Mouse (Mus musculus) ES-Bruce4 (cell line): ENCODE measurements at regions not wholly inside any gene's neighbourhood (a gene's known extent, or its start where the extent isn't known, plus 50 kb on each side); places are given as distances from the start of the nearest gene placed in this dataset.

Experiments used
- H3K27ac ChIP-seq: 2 replicates; pipeline ENCODE4 v1.5.1; 2012; ENCODE audit warnings: low read length, inconsistent platforms; ENCODE audit not compliant: insufficient read depth
- H3K27me3 ChIP-seq: 2 replicates; pipeline ENCODE4 v1.6.1; 2012; ENCODE audit warnings: mild to moderate bottlenecking, low read length, inconsistent platforms; ENCODE audit not compliant: control insufficient read depth, poor library complexity, insufficient read depth, severe bottlenecking
- H3K36me3 ChIP-seq: 2 replicates; pipeline ENCODE4 v1.6.1; 2012; ENCODE audit warnings: inconsistent platforms, mild to moderate bottlenecking, low read length, moderate library complexity; ENCODE audit not compliant: control insufficient read depth, poor library complexity, insufficient read depth, severe bottlenecking
- H3K4me1 ChIP-seq: one replicate; pipeline ENCODE4 v1.8.1; 2011; ENCODE audit warnings: low read length; ENCODE audit not compliant: control insufficient read depth, insufficient read depth
- H3K4me3 ChIP-seq: 2 replicates; pipeline ENCODE4 v1.5.1; 2011; ENCODE audit warnings: low read depth, mild to moderate bottlenecking, low read length
- H3K9ac ChIP-seq: 2 replicates; pipeline ENCODE4 v1.6.1; 2012; ENCODE audit warnings: low read depth, mild to moderate bottlenecking, inconsistent platforms; ENCODE audit not compliant: poor library complexity, severe bottlenecking
- H3K9me3 ChIP-seq: replicated peaks from 2 replicates; pipeline ENCODE4 v1.6.1; 2012; ENCODE audit warnings: mild to moderate bottlenecking, low read length, inconsistent platforms; ENCODE audit not compliant: control insufficient read depth, poor library complexity, insufficient read depth, severe bottlenecking
- CTCF ChIP-seq: IDR thresholded peaks from one replicate; pipeline ENCODE4 v1.8.1; 2011; ENCODE audit warnings: low read depth, low read length
- EP300 ChIP-seq: IDR thresholded peaks from 2 replicates; pipeline ENCODE4 v1.6.1; 2011; ENCODE audit warnings: low read depth, low read length; ENCODE audit not compliant: insufficient read depth
- POLR2A ChIP-seq: IDR thresholded peaks from one replicate; pipeline ENCODE4 v1.8.1; 2011; ENCODE audit warnings: low read length; ENCODE audit not compliant: insufficient read depth

DNA sequence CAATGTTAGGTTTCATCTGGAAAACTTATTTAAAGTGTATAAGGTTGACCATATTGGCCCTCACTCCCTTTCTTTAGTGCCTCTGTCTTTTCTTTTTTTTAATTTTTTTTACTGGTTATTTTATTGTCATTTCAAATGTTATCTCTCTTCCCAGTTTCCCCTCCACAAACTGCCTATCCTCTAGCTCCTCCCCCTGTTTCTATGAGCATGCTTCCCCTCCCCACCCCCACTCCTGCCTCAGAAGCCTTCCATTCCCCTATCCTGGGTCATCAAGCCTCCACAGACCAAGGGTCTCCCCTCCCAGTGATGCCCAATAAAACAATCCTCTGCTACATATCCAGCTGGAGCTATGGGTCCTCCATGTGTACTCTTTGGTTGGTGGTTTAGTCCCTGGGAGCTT, 2134.9 kb upstream of the Lrrc6 start:
- Histone ChIP-seq H3K4me1 (no peaks in the 10 kb centered on the region), H3K36me3 (no peaks in the 10 kb centered on the region), H3K4me3 (no peak overlapping the region), H3K27me3 (no peaks in the 10 kb centered on the region), H3K9ac (no peak overlapping the region), H3K9me3 (no peaks in the 10 kb centered on the region; the same call in 1 of the 2 replicates), H3K27ac (no peak overlapping the region)
- TF ChIP-seq EP300 (no peak), CTCF (no peak), POLR2A (no peak)

DNA sequence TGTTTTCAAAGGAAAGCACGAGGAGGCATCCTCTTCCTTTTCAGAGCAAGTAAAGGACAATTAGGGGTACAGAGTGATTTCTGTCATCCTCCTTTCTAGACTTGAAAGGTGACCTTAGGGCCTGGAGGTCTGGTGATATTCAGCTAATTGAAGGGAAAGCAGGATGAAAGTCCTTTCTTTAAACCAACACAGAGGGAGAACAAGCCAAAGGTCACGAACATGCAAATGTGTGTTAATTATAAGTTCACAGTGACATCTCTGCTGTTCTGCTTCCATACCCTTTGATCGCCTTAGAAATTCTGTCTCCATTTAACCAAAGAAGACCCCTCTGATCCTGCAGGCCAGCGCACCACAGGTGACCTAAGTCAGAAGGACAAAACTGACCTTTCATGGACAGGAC, 2126.3 kb upstream of the Lrrc6 start:
- Histone ChIP-seq H3K27me3 (no peaks in the 10 kb centered on the region; the same call in 1 of the 2 replicates), H3K9me3 (no peaks in the 10 kb centered on the region), H3K4me3 (no peak overlapping the region), H3K9ac (no peak overlapping the region), H3K27ac (no peak overlapping the region), H3K4me1 (no peaks in the 10 kb centered on the region), H3K36me3 (no peaks in the 10 kb centered on the region)
- TF ChIP-seq CTCF (no peak), POLR2A (no peak), EP300 (no peak)

DNA sequence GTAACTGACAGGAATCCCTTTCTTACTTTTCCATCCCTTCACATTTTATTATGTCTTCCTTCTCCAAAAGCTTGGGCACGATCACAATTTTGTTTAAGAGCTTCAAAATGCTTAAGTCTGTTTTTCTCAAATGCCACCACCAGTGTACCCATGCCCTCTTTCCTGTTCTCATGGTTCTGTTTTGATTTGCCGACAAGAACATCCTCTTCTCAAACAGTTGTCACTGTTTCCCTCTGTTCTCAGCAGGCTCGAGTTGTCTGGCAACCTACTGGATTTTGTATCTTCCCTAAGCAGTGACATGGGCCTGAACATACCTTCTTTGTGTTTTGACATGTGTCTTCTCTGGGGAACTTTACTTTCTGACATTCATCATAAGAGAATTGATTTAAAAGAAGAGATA, 2124.1 kb upstream of the Lrrc6 start:
- Histone ChIP-seq H3K36me3 (no peaks in the 10 kb centered on the region), H3K9ac (no peak overlapping the region), H3K27ac (no peak overlapping the region), H3K9me3 (no peaks in the 10 kb centered on the region), H3K27me3 (no peaks in the 10 kb centered on the region; the same call in 1 of the 2 replicates), H3K4me1 (no peaks in the 10 kb centered on the region), H3K4me3 (no peak overlapping the region)
- no peak for TF ChIP-seq CTCF
- TF ChIP-seq POLR2A, result no peak
- TF ChIP-seq EP300, result no peak

DNA sequence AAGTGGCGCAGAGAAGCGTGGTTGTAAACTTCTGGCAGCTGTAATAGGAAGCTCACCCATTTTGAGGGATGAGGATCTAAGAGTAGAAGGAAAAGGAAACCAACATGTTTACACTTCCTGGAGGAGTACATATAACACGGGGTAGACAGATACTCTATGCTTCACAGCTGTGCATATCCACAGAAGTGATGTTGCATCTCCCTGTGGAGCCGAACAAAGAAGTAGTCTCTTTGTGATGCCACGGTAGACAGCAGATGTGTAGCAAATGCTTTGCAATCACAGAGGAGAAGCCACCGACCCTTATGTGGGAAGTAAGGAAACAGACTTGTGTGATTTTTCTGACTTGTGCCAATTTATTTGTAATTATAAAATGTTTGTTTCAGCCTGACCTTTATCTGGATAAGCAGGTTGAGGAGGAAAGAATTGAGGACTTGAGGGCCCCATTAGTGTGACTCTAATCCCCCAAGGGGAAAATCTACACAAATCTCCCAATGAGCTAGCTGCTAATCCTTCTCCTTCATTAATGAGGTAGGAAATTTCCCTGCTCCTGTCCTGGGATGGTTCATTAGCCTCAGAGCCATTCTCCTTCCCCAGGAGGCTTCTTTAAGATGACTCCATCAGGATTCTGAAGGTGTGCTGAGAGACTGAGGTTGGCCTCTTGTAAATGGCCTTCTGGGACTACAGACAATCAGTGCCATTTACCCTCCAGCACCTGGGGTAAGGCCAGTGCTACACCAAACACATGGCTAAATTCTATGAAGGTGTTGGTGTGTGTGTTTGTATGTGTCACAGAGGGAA, 2119.9 kb upstream of the Lrrc6 start:
- Histone ChIP-seq H3K9ac (no peak overlapping the region), H3K4me1 (no peaks in the 10 kb centered on the region), H3K36me3 (no peaks in the 10 kb centered on the region), H3K27me3 (no peaks in the 10 kb centered on the region; the same call in 1 of the 2 replicates), H3K27ac (no peak overlapping the region), H3K4me3 (no peak overlapping the region), H3K9me3 (no peaks in the 10 kb centered on the region)
- TF ChIP-seq POLR2A (no peak), EP300 (no peak), CTCF (no peak)

DNA sequence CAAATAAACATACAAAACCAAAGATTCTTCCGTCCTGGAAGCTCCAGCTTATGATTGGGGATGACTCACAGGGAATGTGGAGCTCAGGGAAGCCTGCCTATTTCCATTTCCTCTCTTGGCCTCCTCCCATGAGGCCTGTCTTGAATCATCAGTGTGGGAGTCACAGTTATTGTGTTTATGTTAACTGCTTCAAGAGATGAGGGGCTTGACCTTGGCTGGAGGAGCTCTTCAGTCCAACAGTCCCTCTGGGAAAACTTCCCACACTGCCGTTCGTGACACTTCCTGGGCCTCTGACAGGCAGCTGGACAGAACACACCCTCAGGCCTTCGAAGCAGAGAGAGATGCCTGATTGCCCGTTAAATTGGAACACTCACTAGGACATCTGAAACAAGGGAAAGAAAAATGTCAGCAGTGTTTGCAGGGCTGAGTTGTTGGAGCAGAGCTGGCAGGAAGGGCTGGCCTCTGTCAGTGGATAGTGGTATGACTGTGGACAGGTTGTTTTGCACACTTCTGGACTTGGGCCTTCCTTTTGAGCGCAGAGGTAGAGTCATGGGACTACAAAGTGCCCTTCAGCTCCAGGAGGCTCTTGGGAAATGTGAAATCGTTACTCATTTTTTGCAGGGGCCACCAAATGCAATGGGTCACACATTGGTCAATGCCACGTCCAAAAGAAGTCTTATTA, 2105.5 kb upstream of the Lrrc6 start:
- Histone ChIP-seq H3K9me3 (no peaks in the 10 kb centered on the region; the same call in 1 of the 2 replicates), H3K9ac (no peak overlapping the region), H3K4me1 (no peaks in the 10 kb centered on the region), H3K36me3 (no peaks in the 10 kb centered on the region), H3K4me3 (no peak overlapping the region), H3K27ac (no peak overlapping the region), H3K27me3 (no peaks in the 10 kb centered on the region)
- no peak for TF ChIP-seq CTCF
- no peak for TF ChIP-seq EP300

DNA sequence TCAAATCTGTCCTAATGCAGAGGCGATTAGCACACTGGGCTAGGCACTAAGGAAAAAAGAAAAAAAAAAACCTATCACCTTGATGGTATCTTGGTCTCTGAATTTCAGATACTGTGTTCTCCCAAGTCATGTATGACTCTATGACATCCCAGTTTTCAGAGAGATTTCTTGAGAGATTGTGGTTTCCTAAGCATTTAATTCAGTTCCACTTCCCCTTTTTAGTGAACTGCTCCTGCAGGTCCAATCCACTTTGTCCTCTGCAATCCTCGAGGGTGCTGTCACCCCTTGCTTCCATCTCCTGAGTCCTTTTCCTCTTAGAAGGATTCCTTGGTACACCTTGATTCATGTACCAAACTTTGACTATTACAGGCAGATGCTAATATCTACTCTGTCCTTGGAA, 2104.8 kb upstream of the Lrrc6 start:
- Histone ChIP-seq H3K9me3 (no peaks in the 10 kb centered on the region; the same call in 1 of the 2 replicates), H3K36me3 (no peaks in the 10 kb centered on the region), H3K4me3 (no peak overlapping the region), H3K27ac (no peak overlapping the region), H3K9ac (no peak overlapping the region), H3K27me3 (no peaks in the 10 kb centered on the region), H3K4me1 (no peaks in the 10 kb centered on the region)
- TF ChIP-seq POLR2A, result no peak
- no peak for TF ChIP-seq CTCF
- no peak for TF ChIP-seq EP300
